Mouse (Mus musculus) midbrain, postnatal 0 days (tissue): ENCODE measurements at regions not wholly inside any gene's neighbourhood (a gene's known extent, or its start where the extent isn't known, plus 50 kb on each side); places are given as distances from the start of the nearest gene placed in this dataset.

Experiments
- ATAC-seq: fragments of 200-750 bp; cut with Nextera tagmentation; 2 replicates; pipeline ENCODE4 v1.8.0; 2017; ENCODE audit warnings: moderate number of reproducible peaks, mild to moderate bottlenecking, moderate TSS enrichment, moderate library complexity; ENCODE audit not compliant: low FRiP score
- DNase-seq: peaks from one replicate; pipeline ENCODE4 v3.0.0-alpha.2; 2015; ENCODE audit warnings: low spot score
- H3K27ac ChIP-seq: fragments of 300-500 bp; sonication (generic); 2 replicates; pipeline ENCODE4 v1.5.1; 2014; ENCODE audit warnings: low read depth, mild to moderate bottlenecking, low read length, mixed read lengths
- H3K27me3 ChIP-seq: fragments of 300-500 bp; sonication (generic); 2 replicates; pipeline ENCODE4 v1.6.1; 2014; ENCODE audit warnings: low read length, control low read depth, mixed read lengths; ENCODE audit not compliant: insufficient read depth
- H3K36me3 ChIP-seq: fragments of 300-500 bp; sonication (generic); 2 replicates; pipeline ENCODE4 v1.6.1; 2014; ENCODE audit warnings: low read length, control low read depth, mixed read lengths; ENCODE audit not compliant: insufficient read depth
- H3K4me1 ChIP-seq: fragments of 300-500 bp; sonication (generic); 2 replicates; pipeline ENCODE4 v1.6.1; 2014; ENCODE audit warnings: mild to moderate bottlenecking, control low read depth, antibody characterized with exemption, low read length, mixed read lengths; ENCODE audit not compliant: insufficient read depth
- H3K4me2 ChIP-seq: fragments of 300-500 bp; sonication (generic); 2 replicates; pipeline ENCODE4 v1.6.1; 2014; ENCODE audit warnings: low read depth, mild to moderate bottlenecking, low read length, mixed read lengths; ENCODE audit not compliant: poor library complexity, severe bottlenecking
- H3K4me3 ChIP-seq: fragments of 300-500 bp; sonication (generic); 2 replicates; pipeline ENCODE4 v1.5.1; 2014; ENCODE audit warnings: low read depth, mild to moderate bottlenecking, low read length, moderate library complexity
- H3K9ac ChIP-seq: fragments of 300-500 bp; sonication (generic); replicated peaks from 2 replicates; pipeline ENCODE4 v1.6.1; 2014; ENCODE audit warnings: mild to moderate bottlenecking, low read length, moderate library complexity, mixed read lengths; ENCODE audit not compliant: poor library complexity, severe bottlenecking
- H3K9me3 ChIP-seq: fragments of 300-500 bp; sonication (generic); 2 replicates; pipeline ENCODE4 v1.6.1; 2016; ENCODE audit warnings: low read length, control low read depth
- CTCF ChIP-seq: IDR thresholded peaks from 2 replicates; pipeline ENCODE4 v1.5.1; 2016; ENCODE audit warnings: antibody characterized with exemption, mild to moderate bottlenecking
- WGBS: fragments of 180-500 bp; shearing (Covaris S2); extraction: QIAGEN DNeasy Blood & Tissue Kit; methylation state at CpG from one replicate; pipeline ENCODE4 v1.1.7; 2014; 5-methylcytosine and 5-hydroxymethylcytosine counted together

GRCm38 (mm10) chr13:44622661-44623355, 106.5 kb upstream of the Jarid2 start:
- H3K9ac ChIP-seq: no peak overlapping the region
- 32% methylated on average over 12 of the region's 12 CpGs for WGBS

GRCm38 (mm10) chr13:44624716-44625115, 104.6 kb upstream of the Jarid2 start:
- H3K4me3 ChIP-seq: no peak overlapping the region
- no peak overlapping the region for H3K4me2 ChIP-seq
- H3K27me3 ChIP-seq: no peaks in the 10 kb centered on the region
- ATAC-seq (no peak), DNase-seq (no peak)
- no peaks in the 10 kb centered on the region for H3K4me1 ChIP-seq
- no peak overlapping the region for H3K27ac ChIP-seq
- H3K9me3 ChIP-seq: no peaks in the 10 kb centered on the region
- no peak overlapping the region for H3K9ac ChIP-seq
- no peaks in the 10 kb centered on the region for H3K36me3 ChIP-seq
- WGBS: 43% methylated on average over 13 of the region's 13 CpGs
- no peak for TF ChIP-seq CTCF

More at GRCm38 (mm10) chr13:44622661-44623355, 106.5 kb upstream of the Jarid2 start:
- no peak for TF ChIP-seq CTCF
- Histone ChIP-seq H3K4me3 (no peak overlapping the region), H3K4me1 (no peaks in the 10 kb centered on the region), H3K27me3 (no peaks in the 10 kb centered on the region), H3K4me2 (no peak overlapping the region), H3K36me3 (no peaks in the 10 kb centered on the region), H3K9me3 (no peaks in the 10 kb centered on the region), H3K27ac (no peak overlapping the region)
- no peak for DNase-seq
- no peak for ATAC-seq

GRCm38 (mm10) chr13:44625792-44626191, 103.5 kb upstream of the Jarid2 start:
- Histone ChIP-seq H3K36me3 (no peaks in the 10 kb centered on the region), H3K4me3 (no peak overlapping the region), H3K4me2 (no peak overlapping the region), H3K9me3 (no peaks in the 10 kb centered on the region), H3K9ac (no peak overlapping the region), H3K27me3 (no peaks in the 10 kb centered on the region), H3K27ac (no peak overlapping the region), H3K4me1 (no peaks in the 10 kb centered on the region)
- no peak for TF ChIP-seq CTCF
- ATAC-seq (no peak), DNase-seq (no peak)
- WGBS: 63% methylated on average over 7 of the region's 7 CpGs

GRCm38 (mm10) chr13:44626806-44627205, 102.5 kb upstream of the Jarid2 start:
- Histone ChIP-seq H3K27ac (no peak overlapping the region), H3K4me1 (no peaks in the 10 kb centered on the region), H3K9ac (no peak overlapping the region), H3K27me3 (no peaks in the 10 kb centered on the region), H3K9me3 (no peaks in the 10 kb centered on the region), H3K4me2 (no peak overlapping the region), H3K4me3 (no peak overlapping the region), H3K36me3 (no peaks in the 10 kb centered on the region)
- TF ChIP-seq CTCF: no peak
- ATAC-seq (no peak), DNase-seq (no peak)
- 59% methylated on average over 11 of the region's 11 CpGs for WGBS

- Histone ChIP-seq H3K27me3 (no peaks in the 10 kb centered on the region), H3K4me1 (0 out of 2 replicates have a peak, but pooled peaks cover 4% of the 10 kb centered on the region), H3K27ac (no peak overlapping the region), H3K4me3 (no peak overlapping the region), H3K9me3 (no peaks in the 10 kb centered on the region), H3K9ac (no peak overlapping the region), H3K36me3 (no peaks in the 10 kb centered on the region), H3K4me2 (no peak overlapping the region)
- no peak for DNase-seq
- TF ChIP-seq CTCF: no peak
- ATAC-seq: no peak
- WGBS: 69% methylated on average over 6 of the region's 6 CpGs
These were observed 99.2 kb upstream of the Jarid2 start for GRCm38 (mm10) chr13:44630061-44630460.

GRCm38 (mm10) chr13:44634616-44635015, 94.7 kb upstream of the Jarid2 start:
- Histone ChIP-seq H3K4me3 (no peak overlapping the region), H3K9me3 (no peaks in the 10 kb centered on the region), H3K9ac (no peak overlapping the region), H3K36me3 (no peaks in the 10 kb centered on the region), H3K27ac (no peak overlapping the region), H3K4me1 (0 out of 2 replicates have a peak, but pooled peaks cover 4% of the 10 kb centered on the region), H3K27me3 (no peaks in the 10 kb centered on the region), H3K4me2 (peak overlapping the region; percentile 26; the same call in 1 of the 2 replicates)
- ATAC-seq (no peak), DNase-seq (no peak)
- TF ChIP-seq CTCF: no peak
- 23% methylated on average over 11 of the region's 11 CpGs for WGBS
